Mouse (Mus musculus): ENCODE data around the gene Ppp1r7. TPM values are rescaled to one million over a fixed set of nuclear protein-coding genes. Genes with fewer than 3 reads are reported as not detected.

Ppp1r7 gene
- polyA plus RNA-seq, 1 experiment from 2014 or later: 69.7 TPM

DNA sequence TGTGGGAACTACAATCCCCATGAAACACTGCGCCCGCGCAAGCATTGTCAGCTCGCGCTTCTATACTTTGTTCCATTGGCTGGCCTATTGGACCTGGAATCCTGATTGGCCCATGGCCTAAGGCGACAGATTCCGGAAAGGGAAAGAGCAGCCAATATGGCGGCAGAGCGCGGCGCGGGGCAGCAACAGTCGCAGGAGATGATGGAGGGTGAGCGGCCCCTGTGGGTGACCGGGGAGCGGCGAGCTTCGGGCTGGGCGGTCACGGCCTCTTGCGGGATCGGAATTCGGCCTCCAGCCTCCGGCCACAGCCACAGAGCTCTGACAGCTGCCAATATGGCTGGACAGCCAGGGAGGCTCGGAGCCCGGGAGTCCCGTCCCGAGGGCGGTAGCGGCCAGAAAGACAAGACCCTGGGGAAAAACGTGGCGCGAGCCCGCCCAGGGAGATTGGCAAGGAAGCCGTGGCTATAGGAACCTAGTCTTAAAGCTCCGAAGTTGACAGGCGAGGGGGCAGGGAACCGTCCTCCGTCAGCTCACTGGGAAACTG, 922 bp downstream of the Ppp1r7 start:
- Histone ChIP-seq H3K27ac (ENCODE audit: low read depth, low read length) (no peak overlapping the region), H3K4me1 (ENCODE audit: control insufficient read depth, insufficient read depth, low read length) (peaks cover 5% of the 10 kb centered on the region), H3K36me3 (ENCODE audit: control insufficient read depth, insufficient read depth, low read length) (no peaks in the 10 kb centered on the region), H3K4me2 (peak overlapping the region; percentile 84), H3K9me3 (replicated peaks; ENCODE audit: control insufficient read depth, low read length) (no peaks in the 10 kb centered on the region), H3K9ac (ENCODE audit: low read depth, low read length) (peak overlapping the region; percentile 85), H3K4me3 (ENCODE audit: low read depth, low read length) (peak overlapping the region; percentile 87), H3K27me3 (ENCODE audit: control insufficient read depth, insufficient read depth, low read length) (no peaks in the 10 kb centered on the region)
- ATAC-seq (replicated peaks; ENCODE audit: insufficient number of reproducible peaks, low FRiP score, low TSS enrichment): peak; percentile 93
- under 1% methylated on average over 39 of the region's 39 CpGs for WGBS (ENCODE audit: insufficient replicate concordance)

- no peak for ATAC-seq (replicated peaks; ENCODE audit: insufficient number of reproducible peaks, low FRiP score, low TSS enrichment)
- H3K4me3 ChIP-seq (ENCODE audit: low read depth, low read length): no peak overlapping the region
- H3K9me3 ChIP-seq (replicated peaks; ENCODE audit: control insufficient read depth, low read length): no peaks in the 10 kb centered on the region
- 91% methylated on average over 5 of the region's 5 CpGs for WGBS (ENCODE audit: insufficient replicate concordance)
- H3K4me1 ChIP-seq (ENCODE audit: control insufficient read depth, insufficient read depth, low read length): peaks cover 5% of the 10 kb centered on the region
- H3K27me3 ChIP-seq (ENCODE audit: control insufficient read depth, insufficient read depth, low read length): no peaks in the 10 kb centered on the region
- H3K27ac ChIP-seq (ENCODE audit: low read depth, low read length): no peak overlapping the region
- no peak overlapping the region for H3K9ac ChIP-seq (ENCODE audit: low read depth, low read length)
- peaks cover 11% of the 10 kb centered on the region for H3K36me3 ChIP-seq (ENCODE audit: control insufficient read depth, insufficient read depth, low read length)
- no peak overlapping the region for H3K4me2 ChIP-seq
Measured at GRCm38 (mm10) chr1:93347176-93347575, 4.5 kb downstream of the Ppp1r7 start.

GRCm38 (mm10) chr1:93349701-93350100, 7.0 kb downstream of the Ppp1r7 start:
- no peak for ATAC-seq (replicated peaks; ENCODE audit: insufficient number of reproducible peaks, low FRiP score, low TSS enrichment)
- H3K27me3 ChIP-seq (ENCODE audit: control insufficient read depth, insufficient read depth, low read length): no peaks in the 10 kb centered on the region
- 54% methylated on average over 4 of the region's 4 CpGs for WGBS (ENCODE audit: insufficient replicate concordance)
- H3K4me3 ChIP-seq (ENCODE audit: low read depth, low read length): no peak overlapping the region
- H3K4me2 ChIP-seq: no peak overlapping the region
- H3K4me1 ChIP-seq (ENCODE audit: control insufficient read depth, insufficient read depth, low read length): no peaks in the 10 kb centered on the region
- no peak overlapping the region for H3K27ac ChIP-seq (ENCODE audit: low read depth, low read length)
- H3K36me3 ChIP-seq (ENCODE audit: control insufficient read depth, insufficient read depth, low read length): peaks cover 30% of the 10 kb centered on the region
- H3K9me3 ChIP-seq (replicated peaks; ENCODE audit: control insufficient read depth, low read length): no peaks in the 10 kb centered on the region
- no peak overlapping the region for H3K9ac ChIP-seq (ENCODE audit: low read depth, low read length)

DNA sequence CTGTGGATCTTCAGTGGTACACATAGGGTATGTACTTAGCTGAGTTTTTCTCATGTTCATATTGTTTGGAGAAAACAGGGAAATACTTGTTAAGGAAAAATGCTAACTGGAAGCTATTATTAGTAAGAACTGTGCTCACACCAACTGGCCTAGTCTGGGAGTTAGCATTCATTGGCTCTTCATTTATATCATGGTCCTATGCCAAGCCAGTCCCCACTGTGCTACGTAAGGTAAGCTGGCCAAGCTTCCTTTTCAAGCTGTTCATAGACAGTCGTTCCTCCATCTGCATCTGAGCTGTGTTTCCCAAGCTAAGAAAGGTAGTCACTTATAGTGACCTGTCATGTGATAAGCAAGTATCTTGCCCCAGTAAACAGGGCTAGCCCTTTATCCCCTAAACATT, 10.1 kb downstream of the Ppp1r7 start:
- Histone ChIP-seq H3K4me2 (no peak overlapping the region), H3K9ac (ENCODE audit: low read depth, low read length) (no peak overlapping the region), H3K4me1 (ENCODE audit: control insufficient read depth, insufficient read depth, low read length) (no peaks in the 10 kb centered on the region), H3K27me3 (ENCODE audit: control insufficient read depth, insufficient read depth, low read length) (no peaks in the 10 kb centered on the region), H3K36me3 (ENCODE audit: control insufficient read depth, insufficient read depth, low read length) (peaks cover 36% of the 10 kb centered on the region), H3K4me3 (ENCODE audit: low read depth, low read length) (no peak overlapping the region), H3K9me3 (replicated peaks; ENCODE audit: control insufficient read depth, low read length) (no peaks in the 10 kb centered on the region), H3K27ac (ENCODE audit: low read depth, low read length) (no peak overlapping the region)
- ATAC-seq (replicated peaks; ENCODE audit: insufficient number of reproducible peaks, low FRiP score, low TSS enrichment): no peak
- 93% methylated on average over 2 of the region's 2 CpGs for WGBS (ENCODE audit: insufficient replicate concordance)

DNA sequence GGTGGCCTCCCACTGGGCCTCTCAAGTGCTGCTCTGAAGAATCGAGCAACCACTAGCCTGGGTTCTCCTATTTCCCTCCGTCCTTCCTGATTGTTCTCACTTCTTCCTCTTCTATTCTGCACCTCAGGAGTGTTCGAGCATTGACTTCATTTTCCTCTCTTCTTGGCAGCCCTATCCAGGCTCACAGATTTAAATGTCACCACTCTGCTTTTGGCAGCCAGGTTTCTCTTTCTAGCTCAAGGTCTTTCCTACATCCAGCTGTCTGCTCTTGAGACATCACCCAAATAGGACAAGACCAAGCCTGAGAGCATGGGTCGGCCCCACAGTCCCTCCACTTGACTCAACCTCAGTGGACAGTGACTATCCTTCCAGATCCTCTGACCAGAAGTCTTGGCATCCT, 20.0 kb downstream of the Ppp1r7 start:
- Histone ChIP-seq H3K27ac (ENCODE audit: low read depth, low read length) (no peak overlapping the region), H3K4me1 (ENCODE audit: control insufficient read depth, insufficient read depth, low read length) (no peaks in the 10 kb centered on the region), H3K4me3 (ENCODE audit: low read depth, low read length) (no peak overlapping the region), H3K9me3 (replicated peaks; ENCODE audit: control insufficient read depth, low read length) (no peaks in the 10 kb centered on the region), H3K4me2 (no peak overlapping the region), H3K36me3 (ENCODE audit: control insufficient read depth, insufficient read depth, low read length) (peaks cover 23% of the 10 kb centered on the region), H3K27me3 (ENCODE audit: control insufficient read depth, insufficient read depth, low read length) (no peaks in the 10 kb centered on the region), H3K9ac (ENCODE audit: low read depth, low read length) (no peak overlapping the region)
- ATAC-seq (replicated peaks; ENCODE audit: insufficient number of reproducible peaks, low FRiP score, low TSS enrichment): no peak
- WGBS (ENCODE audit: insufficient replicate concordance): 84% methylated on average over 4 of the region's 4 CpGs

- 94% methylated on average over 6 of the region's 6 CpGs for WGBS (ENCODE audit: insufficient replicate concordance)
- H3K36me3 ChIP-seq (ENCODE audit: control insufficient read depth, insufficient read depth, low read length): peaks cover 20% of the 10 kb centered on the region
- H3K27me3 ChIP-seq (ENCODE audit: control insufficient read depth, insufficient read depth, low read length): no peaks in the 10 kb centered on the region
Measured at GRCm38 (mm10) chr1:93365641-93366040, 23.0 kb downstream of the Ppp1r7 start.

GRCm38 (mm10) chr1:93373665-93374064, 31.0 kb downstream of the Ppp1r7 start, which contains the start of gene Ano7:
Gene Ano7, plus strand, starts transcription at chr1:93373930.
- Histone ChIP-seq H3K27ac (ENCODE audit: low read depth, low read length) (no peak within 1 kb of the TSS), H3K4me2 (no peak within 1 kb of the TSS), H3K9ac (ENCODE audit: low read depth, low read length) (no peak within 1 kb of the TSS), H3K4me3 (ENCODE audit: low read depth, low read length) (no peak within 1 kb of the TSS), H3K27me3 (ENCODE audit: control insufficient read depth, insufficient read depth, low read length) (no peaks in the 10 kb centered on the region), H3K36me3 (ENCODE audit: control insufficient read depth, insufficient read depth, low read length) (no peaks in the 10 kb centered on the region), H3K9me3 (replicated peaks; ENCODE audit: control insufficient read depth, low read length) (no peaks in the 10 kb centered on the region), H3K4me1 (ENCODE audit: control insufficient read depth, insufficient read depth, low read length) (no peaks in the 10 kb centered on the region)
- 65% methylated on average over 4 of the region's 4 CpGs for whole genome bisulfite sequencing (ENCODE audit: insufficient replicate concordance)
- ATAC-seq (replicated peaks; ENCODE audit: insufficient number of reproducible peaks, low FRiP score, low TSS enrichment): no peak

More at GRCm38 (mm10) chr1:93365641-93366040, 23.0 kb downstream of the Ppp1r7 start:
- Histone ChIP-seq H3K27ac (ENCODE audit: low read depth, low read length) (no peak overlapping the region), H3K4me3 (ENCODE audit: low read depth, low read length) (no peak overlapping the region), H3K9ac (ENCODE audit: low read depth, low read length) (no peak overlapping the region), H3K9me3 (replicated peaks; ENCODE audit: control insufficient read depth, low read length) (no peaks in the 10 kb centered on the region), H3K4me2 (no peak overlapping the region), H3K4me1 (ENCODE audit: control insufficient read depth, insufficient read depth, low read length) (no peaks in the 10 kb centered on the region)
- no peak for ATAC-seq (replicated peaks; ENCODE audit: insufficient number of reproducible peaks, low FRiP score, low TSS enrichment)

DNA sequence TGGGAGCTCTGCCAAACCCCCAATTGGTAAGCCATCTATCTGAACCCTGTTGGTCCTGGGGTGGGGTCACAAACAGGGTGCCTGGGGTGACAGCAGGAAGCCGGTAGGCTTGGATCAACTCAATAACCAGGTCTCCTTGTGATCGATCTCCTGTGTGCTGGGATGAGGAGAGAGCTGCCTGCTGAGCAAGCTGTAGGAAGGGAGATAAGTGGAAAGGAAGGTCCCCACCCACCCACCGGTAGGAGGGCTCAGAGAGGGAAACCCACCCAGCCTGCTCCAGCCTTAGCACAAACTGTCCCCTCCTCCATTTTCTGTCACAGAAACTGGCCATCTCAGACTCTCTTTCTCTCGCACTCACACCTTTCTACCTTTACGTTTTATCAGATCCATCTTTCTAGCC, 34.7 kb downstream of the Ppp1r7 start:
- no peak overlapping the region for H3K9ac ChIP-seq (ENCODE audit: low read depth, low read length)
- WGBS (ENCODE audit: insufficient replicate concordance): 39% methylated on average over 5 of the region's 5 CpGs
- no peak overlapping the region for H3K27ac ChIP-seq (ENCODE audit: low read depth, low read length)
- no peaks in the 10 kb centered on the region for H3K27me3 ChIP-seq (ENCODE audit: control insufficient read depth, insufficient read depth, low read length)
- ATAC-seq (replicated peaks; ENCODE audit: insufficient number of reproducible peaks, low FRiP score, low TSS enrichment): no peak
- H3K4me2 ChIP-seq: no peak overlapping the region
- no peaks in the 10 kb centered on the region for H3K9me3 ChIP-seq (replicated peaks; ENCODE audit: control insufficient read depth, low read length)
- H3K36me3 ChIP-seq (ENCODE audit: control insufficient read depth, insufficient read depth, low read length): no peaks in the 10 kb centered on the region
- H3K4me1 ChIP-seq (ENCODE audit: control insufficient read depth, insufficient read depth, low read length): no peaks in the 10 kb centered on the region
- H3K4me3 ChIP-seq (ENCODE audit: low read depth, low read length): no peak overlapping the region

- no peak for ATAC-seq (replicated peaks; ENCODE audit: insufficient number of reproducible peaks, low FRiP score, low TSS enrichment)
- Histone ChIP-seq H3K27ac (ENCODE audit: low read depth, low read length) (no peak overlapping the region), H3K36me3 (ENCODE audit: control insufficient read depth, insufficient read depth, low read length) (no peaks in the 10 kb centered on the region), H3K4me3 (ENCODE audit: low read depth, low read length) (no peak overlapping the region), H3K9me3 (replicated peaks; ENCODE audit: control insufficient read depth, low read length) (no peaks in the 10 kb centered on the region), H3K4me1 (ENCODE audit: control insufficient read depth, insufficient read depth, low read length) (no peaks in the 10 kb centered on the region), H3K4me2 (no peak overlapping the region), H3K9ac (ENCODE audit: low read depth, low read length) (no peak overlapping the region), H3K27me3 (ENCODE audit: control insufficient read depth, insufficient read depth, low read length) (no peaks in the 10 kb centered on the region)
- WGBS (ENCODE audit: insufficient replicate concordance): 74% methylated on average over 5 of the region's 5 CpGs
Measured at GRCm38 (mm10) chr1:93379117-93379516, 36.5 kb downstream of the Ppp1r7 start.

Data from heart, embryonic 11.5 days (tissue).